Mouse (Mus musculus): Measurements from ENCODE around the gene Erc1. TPM values are rescaled to one million over a fixed set of nuclear protein-coding genes. Genes with fewer than 3 reads are reported as not detected.

Gene Erc1
- total RNA-seq, 2 experiments from 2014 or later = 47.4 to 49.2 TPM

DNA sequence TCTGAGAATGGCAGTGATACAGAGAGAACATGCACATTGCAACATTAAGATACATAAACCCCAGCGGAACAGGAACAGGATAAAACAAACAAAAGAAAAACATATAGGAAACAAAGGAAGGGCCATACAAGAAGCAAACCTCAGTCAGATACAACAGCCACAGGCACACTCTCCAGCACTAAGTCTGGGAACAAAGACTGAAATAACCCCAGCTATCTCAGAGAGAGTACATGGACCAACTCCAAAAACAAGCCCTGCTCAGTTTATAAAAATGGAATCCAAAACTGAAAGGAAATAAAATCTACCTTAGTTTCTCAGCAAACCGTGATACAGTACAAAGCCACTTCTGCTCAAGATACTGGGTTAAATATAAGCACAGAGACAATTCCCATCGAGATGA lies 107.4 kb downstream of the Erc1 start:
- no peak for DNase-seq (ENCODE audit: extremely low spot score in 1 of 2, low spot score in 2 of 2)
- no peak overlapping the region for H3K4me3 ChIP-seq
- H3K27ac ChIP-seq = no peak overlapping the region
- TF ChIP-seq CTCF (IDR thresholded peaks at IDR 0.05) = no peak
- intact Hi-C loops (cut with DNase I) = no loop called here

DNA sequence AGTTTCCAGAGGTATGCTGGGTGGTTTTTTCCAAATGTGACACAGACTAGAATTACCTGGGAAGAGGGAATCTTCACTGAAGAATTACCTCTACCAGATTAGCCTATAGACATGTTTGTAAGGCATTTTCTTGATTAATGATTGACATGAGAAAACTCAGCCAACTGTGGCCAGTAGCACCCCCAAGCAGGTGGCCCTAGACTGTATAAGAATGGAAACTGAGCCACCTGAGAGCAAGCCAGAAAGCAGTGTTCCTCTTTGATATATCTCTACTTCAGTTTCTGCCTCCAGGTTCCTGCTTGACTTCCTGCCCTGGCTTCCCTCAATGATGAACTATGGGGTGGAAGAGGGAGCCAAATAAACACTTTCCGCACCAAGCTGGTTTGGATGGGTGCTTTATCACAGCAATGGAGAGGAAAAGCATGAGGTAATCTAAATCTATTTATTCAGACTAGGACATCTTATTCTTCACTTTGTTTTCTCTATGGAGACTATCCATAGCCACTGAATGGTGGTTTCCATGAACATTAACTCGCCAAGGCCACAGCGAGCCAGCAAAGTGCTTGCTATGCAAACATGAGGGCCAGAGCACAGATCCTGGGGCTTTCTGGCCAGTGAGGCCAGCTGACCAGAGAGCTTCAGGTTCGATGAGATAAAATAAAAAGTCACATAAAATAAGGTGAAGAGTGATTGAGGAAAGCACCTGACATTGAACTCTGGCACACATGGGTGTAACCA lies 109.2 kb downstream of the Erc1 start:
- Histone ChIP-seq H3K4me3 (no peak overlapping the region), H3K27ac (no peak overlapping the region)
- DNase-seq (ENCODE audit: extremely low spot score in 1 of 2, low spot score in 2 of 2) = no peak
- no peak for TF ChIP-seq CTCF (IDR thresholded peaks at IDR 0.05)
- intact Hi-C loops (cut with DNase I) = no loop called here

DNA sequence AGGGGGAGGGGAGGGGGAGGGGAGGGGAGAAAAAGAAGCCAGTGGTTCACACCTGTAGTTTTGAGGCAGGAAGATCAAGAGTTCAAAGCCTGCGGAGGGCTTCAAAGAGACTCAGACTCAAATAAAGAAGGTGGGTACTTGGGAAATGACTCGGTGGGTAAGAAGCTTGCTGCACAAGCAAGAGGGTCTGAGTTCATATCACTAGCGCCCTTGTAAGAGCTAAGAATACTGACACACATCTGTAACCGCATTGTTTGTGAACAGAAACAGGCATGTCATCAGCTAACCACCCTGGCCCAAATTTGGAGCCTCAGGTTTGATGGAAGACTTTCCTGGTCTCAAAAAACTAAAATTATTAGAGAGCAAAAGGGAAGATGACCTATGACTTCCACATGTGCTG lies 110.3 kb downstream of the Erc1 start:
- no peak for DNase-seq (ENCODE audit: extremely low spot score in 1 of 2, low spot score in 2 of 2)
- no peak for TF ChIP-seq CTCF (IDR thresholded peaks at IDR 0.05)
- H3K4me3 ChIP-seq = no peak overlapping the region
- H3K27ac ChIP-seq = no peak overlapping the region
- intact Hi-C loops (cut with DNase I) = no loop called here

DNA sequence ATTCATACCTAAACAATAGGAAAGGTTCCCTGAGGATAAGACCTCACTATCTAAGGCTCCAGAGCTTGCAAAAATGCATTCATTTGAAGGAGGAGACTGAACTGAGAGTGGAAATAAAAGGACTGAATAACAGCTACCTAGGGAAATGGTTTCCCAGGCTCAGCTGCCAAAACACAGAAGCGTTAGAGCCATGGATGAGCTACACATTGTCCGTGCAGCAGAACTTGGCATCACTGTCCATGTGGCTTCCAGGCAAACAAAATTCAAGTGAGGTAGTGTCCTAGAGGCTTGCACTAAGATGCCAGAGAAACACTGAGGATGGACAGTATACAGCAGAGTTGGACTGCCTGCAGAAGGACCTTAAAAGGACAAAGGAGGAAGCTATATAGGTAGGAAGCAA lies 112.0 kb downstream of the Erc1 start:
- intact Hi-C loops (cut with DNase I) = no loop called here
- Histone ChIP-seq H3K4me3 (no peak overlapping the region), H3K27ac (no peak overlapping the region)
- TF ChIP-seq CTCF (IDR thresholded peaks at IDR 0.05) = no peak
- no peak for DNase-seq (ENCODE audit: extremely low spot score in 1 of 2, low spot score in 2 of 2)

DNA sequence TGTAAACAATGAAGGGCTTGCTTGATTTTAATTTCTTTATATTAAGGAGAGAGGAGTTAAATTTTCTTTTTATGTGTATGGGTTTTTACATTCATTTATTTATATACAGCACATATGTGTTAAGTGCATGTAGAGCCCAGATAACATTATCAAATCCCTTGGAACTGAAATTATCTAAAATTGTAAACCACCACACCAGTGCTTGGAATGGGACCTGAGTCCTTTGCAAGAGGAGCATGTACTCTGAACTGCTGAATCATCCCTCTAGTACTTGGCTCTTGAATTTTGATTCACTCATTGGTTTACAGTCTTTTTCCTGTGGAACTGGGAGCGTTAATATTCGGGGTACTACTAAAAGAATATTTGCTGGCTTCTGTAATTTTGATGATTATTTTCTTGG lies 116.8 kb downstream of the Erc1 start:
- no peak overlapping the region for H3K27ac ChIP-seq
- intact Hi-C loops (cut with DNase I) = no loop called here
- no peak overlapping the region for H3K4me3 ChIP-seq
- TF ChIP-seq CTCF (IDR thresholded peaks at IDR 0.05) = no peak
- DNase-seq (ENCODE audit: extremely low spot score in 1 of 2, low spot score in 2 of 2) = no peak

DNA sequence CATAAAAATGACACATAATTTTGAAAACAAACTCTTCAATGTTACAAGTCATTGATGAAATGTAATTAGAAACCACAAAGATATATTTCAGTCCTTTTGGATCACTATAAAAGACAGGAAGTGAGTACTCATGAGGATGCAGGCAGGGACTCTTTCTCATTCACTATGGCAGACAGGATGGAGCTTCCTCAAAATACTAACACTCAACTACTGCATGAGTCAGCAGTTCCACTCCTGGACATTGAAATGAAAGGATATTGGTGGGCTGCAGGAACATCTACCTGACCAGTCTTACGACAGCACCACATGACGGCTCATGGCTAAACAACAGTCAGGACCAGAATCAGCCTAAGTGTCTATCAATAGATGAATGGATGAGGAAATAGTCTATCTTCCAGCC lies 132.7 kb downstream of the Erc1 start:
- TF ChIP-seq CTCF (IDR thresholded peaks at IDR 0.05) = no peak
- no peak overlapping the region for H3K4me3 ChIP-seq
- intact Hi-C loops (cut with DNase I) = no loop called here

DNA sequence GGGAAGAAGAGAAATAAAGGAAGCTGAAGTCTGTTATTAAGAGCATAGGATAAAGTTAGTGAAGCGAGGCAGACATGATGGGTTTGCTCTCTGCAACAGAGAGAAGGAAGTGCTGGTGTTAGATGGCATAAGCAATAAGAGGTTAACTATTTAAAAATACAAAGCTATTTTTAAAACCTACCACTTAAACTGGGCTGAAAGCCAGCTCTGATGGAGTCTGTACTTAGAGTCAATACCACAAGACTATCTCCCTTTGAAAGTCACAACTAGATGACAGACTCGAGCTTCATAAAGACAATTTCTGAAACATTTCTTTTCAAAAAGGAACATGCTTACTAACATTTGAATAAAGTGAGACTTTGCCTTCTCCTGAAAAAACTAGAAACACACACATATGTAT lies 134.0 kb downstream of the Erc1 start:
- TF ChIP-seq CTCF (IDR thresholded peaks at IDR 0.05) = no peak
- intact Hi-C loops (cut with DNase I) = no loop called here
- no peak for DNase-seq (ENCODE audit: extremely low spot score in 1 of 2, low spot score in 2 of 2)
- Histone ChIP-seq H3K4me3 (no peak overlapping the region), H3K27ac (no peak overlapping the region)

More for the DNA sequence above, 132.7 kb downstream of the Erc1 start:
- no peak overlapping the region for H3K27ac ChIP-seq
- DNase-seq (ENCODE audit: extremely low spot score in 1 of 2, low spot score in 2 of 2) = no peak

DNA sequence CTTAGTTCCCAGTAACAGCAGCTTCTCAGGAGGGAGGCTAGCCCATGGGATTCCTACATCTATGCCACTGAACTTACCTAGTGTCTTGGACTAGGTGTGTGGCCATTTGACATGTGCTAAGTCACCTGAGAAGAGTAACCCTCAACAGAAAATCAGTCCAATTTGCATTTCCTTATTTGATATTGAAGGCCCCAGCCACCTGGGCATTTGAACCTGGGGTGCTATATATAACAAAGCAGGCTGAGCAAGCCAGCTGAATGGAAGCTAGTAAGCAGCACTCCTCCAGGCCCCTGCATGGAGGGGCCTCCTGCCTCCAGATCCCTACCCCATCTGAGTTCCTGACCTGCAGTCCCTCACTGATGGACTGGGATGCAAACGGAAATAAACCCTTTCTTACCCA lies 135.5 kb downstream of the Erc1 start:
- DNase-seq (ENCODE audit: extremely low spot score in 1 of 2, low spot score in 2 of 2) = no peak
- no peak for TF ChIP-seq CTCF (IDR thresholded peaks at IDR 0.05)
- H3K27ac ChIP-seq = no peak overlapping the region
- H3K4me3 ChIP-seq = no peak overlapping the region
- intact Hi-C loops (cut with DNase I) = no loop called here

DNA sequence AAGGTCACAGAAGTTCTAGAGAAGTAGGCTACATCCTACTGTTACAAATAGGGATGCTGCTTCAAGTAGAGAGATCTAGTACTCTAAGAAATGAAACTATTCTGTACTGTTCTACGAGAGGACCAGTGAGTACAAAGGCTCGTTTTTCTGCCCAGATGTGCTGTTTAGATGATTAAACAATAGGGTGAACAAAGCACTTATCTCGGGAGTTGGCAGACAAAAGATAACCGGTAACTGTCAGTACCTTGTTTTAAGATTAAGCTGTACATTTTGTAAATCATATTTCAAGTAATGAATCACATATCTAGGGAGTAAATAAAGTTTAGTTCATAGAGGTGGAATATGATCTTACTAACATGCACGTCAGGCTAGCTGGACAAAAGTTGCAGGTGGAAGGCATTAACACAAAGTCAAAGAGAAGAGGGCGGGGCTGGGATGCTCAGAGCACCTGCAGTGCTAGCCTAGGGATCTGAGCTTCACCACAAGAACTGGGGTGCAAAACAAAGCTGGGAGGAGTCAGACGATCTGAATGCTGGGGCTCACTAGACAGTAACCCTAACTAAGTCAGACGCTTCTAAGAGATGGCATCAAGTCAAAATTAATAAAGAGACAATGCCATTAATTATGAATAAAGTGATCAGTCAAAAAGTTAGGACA lies 136.2 kb downstream of the Erc1 start:
- TF ChIP-seq CTCF (IDR thresholded peaks at IDR 0.05) = no peak
- H3K4me3 ChIP-seq = no peak overlapping the region
- no peak for DNase-seq (ENCODE audit: extremely low spot score in 1 of 2, low spot score in 2 of 2)
- intact Hi-C loops (cut with DNase I) = no loop called here
- no peak overlapping the region for H3K27ac ChIP-seq

DNA sequence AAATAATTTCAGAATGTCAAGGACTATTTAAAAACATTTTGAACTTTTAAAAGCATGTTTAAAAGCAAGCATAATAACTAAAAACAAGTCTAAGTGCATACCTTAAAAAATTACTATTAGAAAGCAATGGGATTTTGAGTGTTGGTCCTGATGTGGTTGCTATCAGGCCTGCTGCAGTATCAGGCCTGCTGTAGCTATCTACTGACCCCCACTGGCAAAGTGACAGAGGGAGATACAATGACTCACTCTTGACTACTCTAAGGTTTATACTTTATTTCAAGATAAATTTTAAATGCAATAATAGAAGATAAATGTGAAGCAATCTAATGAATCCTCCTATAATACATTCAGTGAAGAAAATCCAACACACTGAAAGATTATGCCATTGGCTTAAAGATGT lies 138.4 kb downstream of the Erc1 start:
- Histone ChIP-seq H3K27ac (no peak overlapping the region), H3K4me3 (no peak overlapping the region)
- no peak for DNase-seq (ENCODE audit: extremely low spot score in 1 of 2, low spot score in 2 of 2)
- intact Hi-C loops (cut with DNase I) = loop anchor here (5.0 kb wide), 1 partner anchor 217 kb away; no protein-coding TSS in a partner anchor
- peak; percentile 46 for TF ChIP-seq CTCF (IDR thresholded peaks at IDR 0.05)

DNA sequence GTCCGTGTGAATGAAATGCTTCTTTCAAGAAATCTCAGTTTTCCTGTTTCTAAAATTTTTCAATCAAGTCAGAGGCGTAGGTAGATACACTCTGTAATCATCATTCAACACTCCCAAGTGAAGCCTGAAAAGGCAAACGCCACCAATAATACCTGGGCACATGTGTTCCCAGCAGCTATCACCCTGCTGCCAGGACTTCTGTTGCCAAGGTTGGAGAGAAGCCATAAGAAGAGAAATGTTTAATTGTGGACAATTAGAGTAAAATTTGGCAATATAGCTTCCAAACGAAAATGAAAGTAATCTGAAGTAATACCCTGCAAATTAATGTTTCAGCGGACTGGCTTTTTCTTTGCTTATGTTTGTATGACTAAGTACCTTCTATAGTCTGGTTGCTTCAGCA lies 140.1 kb downstream of the Erc1 start:
- intact Hi-C loops (cut with DNase I) = loop anchor here (5.0 kb wide), 1 partner anchor 216 kb away; no protein-coding TSS in a partner anchor
- DNase-seq (ENCODE audit: extremely low spot score in 1 of 2, low spot score in 2 of 2) = no peak
- no peak for TF ChIP-seq CTCF (IDR thresholded peaks at IDR 0.05)

DNA sequence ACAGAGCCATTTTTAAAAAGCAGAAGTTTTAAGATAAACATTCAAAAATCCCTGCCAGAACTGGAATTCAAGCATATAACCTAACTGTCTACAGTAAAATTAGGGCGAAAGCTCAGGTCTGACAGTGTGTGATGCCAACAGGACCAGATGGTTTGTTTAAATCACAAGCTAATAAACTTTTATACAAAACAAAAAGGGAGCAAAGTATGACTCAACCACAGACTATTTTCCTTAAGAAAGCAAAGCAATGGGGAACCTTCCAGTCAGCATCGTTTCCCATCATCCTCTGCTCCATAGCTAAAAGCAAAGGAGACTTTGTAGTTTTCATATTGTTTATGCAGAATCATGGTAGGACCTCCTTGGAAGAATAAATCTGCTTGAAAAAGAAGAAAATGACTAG lies 143.1 kb downstream of the Erc1 start:
- Histone ChIP-seq H3K4me3 (no peak overlapping the region), H3K27ac (no peak overlapping the region)
- DNase-seq (ENCODE audit: extremely low spot score in 1 of 2, low spot score in 2 of 2) = no peak
- TF ChIP-seq CTCF (IDR thresholded peaks at IDR 0.05) = no peak
- intact Hi-C loops (cut with DNase I) = loop anchor here (5.0 kb wide), 1 partner anchor 213 kb away; no protein-coding TSS in a partner anchor

More for the DNA sequence above, 140.1 kb downstream of the Erc1 start:
- Histone ChIP-seq H3K4me3 (no peak overlapping the region), H3K27ac (no peak overlapping the region)

DNA sequence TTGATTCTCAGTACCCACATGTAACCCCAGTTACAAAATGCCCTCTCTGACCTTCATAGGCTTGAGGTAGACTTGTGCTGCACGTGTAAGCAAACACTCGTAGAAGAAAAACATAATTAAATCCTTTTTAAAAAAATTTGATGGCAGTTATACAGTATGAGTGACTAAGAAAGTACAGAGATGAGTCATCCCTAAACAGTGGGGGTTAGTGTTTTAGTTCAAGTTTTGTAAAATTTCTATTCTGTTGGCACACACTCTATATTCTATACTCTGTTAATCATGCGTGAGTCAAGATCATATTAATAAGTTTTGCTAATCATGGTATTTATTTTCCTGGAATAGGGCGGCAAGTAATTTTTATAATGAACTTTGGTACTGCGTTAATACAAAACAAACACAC lies 155.2 kb downstream of the Erc1 start:
- Histone ChIP-seq H3K4me3 (no peak overlapping the region), H3K27ac (no peak overlapping the region)
- DNase-seq (ENCODE audit: extremely low spot score in 1 of 2, low spot score in 2 of 2) = no peak
- intact Hi-C loops (cut with DNase I) = no loop called here
- no peak for TF ChIP-seq CTCF (IDR thresholded peaks at IDR 0.05)

All from left cerebral cortex, adult 2 months (tissue).